Mouse (Mus musculus) heart, embryonic 13.5 days (tissue): ENCODE data around the gene Lrrc36. TPM values are rescaled to one million over a fixed set of nuclear protein-coding genes. Genes with fewer than 3 reads are reported as not detected.

ENCODE experiments used
- ATAC-seq: fragments of 200-750 bp; cut with Nextera tagmentation; 2 replicates; pipeline ENCODE4 v1.8.0; 2017; ENCODE audit warnings: moderate TSS enrichment; ENCODE audit not compliant: insufficient number of reproducible peaks, low FRiP score, low TSS enrichment; ENCODE audit errors: extremely low read depth
- H3K27ac ChIP-seq: fragments of 300-500 bp; sonication (generic); replicated peaks from 2 replicates; pipeline ENCODE4 v1.5.1; 2015; ENCODE audit warnings: moderate library complexity, mild to moderate bottlenecking, inconsistent platforms
- H3K27me3 ChIP-seq: fragments of 300-500 bp; sonication (generic); replicated peaks from 2 replicates; pipeline ENCODE4 v1.6.1; 2015; ENCODE audit warnings: mild to moderate bottlenecking, inconsistent platforms
- H3K36me3 ChIP-seq: fragments of 300-500 bp; sonication (generic); 2 replicates; pipeline ENCODE4 v1.6.1; 2015; ENCODE audit warnings: mild to moderate bottlenecking, inconsistent platforms
- H3K4me1 ChIP-seq: fragments of 300-500 bp; sonication (generic); 2 replicates; pipeline ENCODE4 v1.6.1; 2015; ENCODE audit warnings: inconsistent platforms
- H3K4me2 ChIP-seq: fragments of 300-500 bp; sonication (generic); 2 replicates; pipeline ENCODE4 v1.6.1; 2015; ENCODE audit warnings: inconsistent platforms, mild to moderate bottlenecking, moderate library complexity
- H3K4me3 ChIP-seq: fragments of 300-500 bp; sonication (generic); 2 replicates; pipeline ENCODE4 v1.5.1; 2015; ENCODE audit warnings: moderate library complexity, mild to moderate bottlenecking, inconsistent platforms
- H3K9ac ChIP-seq: fragments of 300-500 bp; sonication (generic); 2 replicates; pipeline ENCODE4 v1.6.1; 2015; ENCODE audit warnings: inconsistent platforms, mild to moderate bottlenecking, moderate library complexity
- H3K9me3 ChIP-seq: fragments of 300-500 bp; sonication (generic); 2 replicates; pipeline ENCODE4 v1.6.1; 2016; ENCODE audit warnings: inconsistent platforms
- WGBS: fragments of 180-500 bp; shearing (Covaris S2); methylation state at CpG from one replicate; pipeline ENCODE4 v1.1.7; 2015; ENCODE audit warnings: mixed read lengths; 5-methylcytosine and 5-hydroxymethylcytosine counted together
- polyA plus RNA-seq: library from polyadenylated mRNA; unstranded; fragments of >200 nt; fragmentation: Nextera tagmentation; extraction: Ambion mirVana; gene quantifications from 2 replicates; pipeline ENCODE4 v1.2.1, GENCODE M21; 2015

The Lrrc36 gene
- polyA plus RNA-seq, 1 experiment from 2014 or later, result 0.08 TPM

- H3K9ac ChIP-seq, result peak overlapping the region; percentile 45
- 18% methylated on average over 5 of the region's 5 CpGs for WGBS
- peak overlapping the region; percentile 26; the same call in 1 of the 2 replicates for H3K27ac ChIP-seq
Measured at GRCm38 (mm10) chr8:105474680-105475079, 61.3 kb downstream of the Lrrc36 start.

GRCm38 (mm10) chr8:105475254-105475653 is 61.9 kb downstream of the Lrrc36 start:
- ATAC-seq, result no peak
- H3K4me1 ChIP-seq, result peaks cover 73% of the 10 kb centered on the region
- H3K9me3 ChIP-seq, result no peaks in the 10 kb centered on the region
- no peak overlapping the region for H3K4me2 ChIP-seq
- H3K4me3 ChIP-seq, result no peak overlapping the region
- peaks cover 38% of the 10 kb centered on the region for H3K27me3 ChIP-seq
- no peak overlapping the region for H3K27ac ChIP-seq
- peak overlapping the region; percentile 45 for H3K9ac ChIP-seq
- 68% methylated on average over 4 of the region's 4 CpGs for WGBS
- H3K36me3 ChIP-seq, result peaks cover 14% of the 10 kb centered on the region

More at GRCm38 (mm10) chr8:105474680-105475079, 61.3 kb downstream of the Lrrc36 start:
- ATAC-seq, result no peak
- peaks cover 42% of the 10 kb centered on the region for H3K27me3 ChIP-seq
- H3K9me3 ChIP-seq, result no peaks in the 10 kb centered on the region
- no peak overlapping the region for H3K4me3 ChIP-seq
- H3K4me1 ChIP-seq, result peaks cover 75% of the 10 kb centered on the region
- no peak overlapping the region for H3K4me2 ChIP-seq
- H3K36me3 ChIP-seq, result peaks cover 14% of the 10 kb centered on the region

- Histone ChIP-seq H3K4me2 (no peak overlapping the region), H3K36me3 (peaks cover 14% of the 10 kb centered on the region), H3K9me3 (no peaks in the 10 kb centered on the region), H3K27ac (no peak overlapping the region), H3K9ac (no peak overlapping the region), H3K4me1 (peaks cover 73% of the 10 kb centered on the region), H3K27me3 (peaks cover 33% of the 10 kb centered on the region), H3K4me3 (no peak overlapping the region)
- no peak for ATAC-seq
- 91% methylated on average over 8 of the region's 8 CpGs for WGBS
Measured at GRCm38 (mm10) chr8:105475742-105476141, 62.4 kb downstream of the Lrrc36 start.

- Histone ChIP-seq H3K27ac (no peak overlapping the region), H3K4me1 (peaks cover 74% of the 10 kb centered on the region), H3K27me3 (peaks cover 33% of the 10 kb centered on the region), H3K9me3 (no peaks in the 10 kb centered on the region), H3K4me3 (no peak overlapping the region), H3K36me3 (peaks cover 14% of the 10 kb centered on the region), H3K9ac (no peak overlapping the region), H3K4me2 (no peak overlapping the region)
- 79% methylated on average over 7 of the region's 7 CpGs for WGBS
- no peak for ATAC-seq
Measured at GRCm38 (mm10) chr8:105476161-105476560, 62.8 kb downstream of the Lrrc36 start.

GRCm38 (mm10) chr8:105476628-105477413 is 63.5 kb downstream of the Lrrc36 start:
- peaks cover 18% of the 10 kb centered on the region for H3K36me3 ChIP-seq
- ATAC-seq, result no peak
- H3K4me1 ChIP-seq, result peaks cover 75% of the 10 kb centered on the region
- no peaks in the 10 kb centered on the region for H3K9me3 ChIP-seq
- H3K9ac ChIP-seq, result peak overlapping the region; percentile 41; the same call in 1 of the 2 replicates
- no peak overlapping the region for H3K4me3 ChIP-seq
- 43% methylated on average over 25 of the region's 25 CpGs for WGBS
- H3K27ac ChIP-seq, result peak overlapping the region; percentile 34; the same call in 1 of the 2 replicates
- 0 out of 2 replicates have a peak overlapping the region, but pooled peaks have one; percentile 19 for H3K4me2 ChIP-seq
- H3K27me3 ChIP-seq, result peaks cover 32% of the 10 kb centered on the region

- H3K27me3 ChIP-seq, result peaks cover 22% of the 10 kb centered on the region
- H3K4me2 ChIP-seq, result no peak overlapping the region
- no peak overlapping the region for H3K4me3 ChIP-seq
- peak overlapping the region; percentile 34 for H3K27ac ChIP-seq
- no peak overlapping the region for H3K9ac ChIP-seq
- no peak for ATAC-seq
- peaks cover 65% of the 10 kb centered on the region for H3K4me1 ChIP-seq
- no peaks in the 10 kb centered on the region for H3K9me3 ChIP-seq
- peaks cover 23% of the 10 kb centered on the region for H3K36me3 ChIP-seq
- WGBS, result 31% methylated on average over 3 of the region's 3 CpGs
Measured at GRCm38 (mm10) chr8:105477792-105478191, 64.4 kb downstream of the Lrrc36 start.

- 23% methylated on average over 2 of the region's 2 CpGs for WGBS
- no peaks in the 10 kb centered on the region for H3K9me3 ChIP-seq
- H3K4me2 ChIP-seq, result no peak overlapping the region
- no peak for ATAC-seq
- peaks cover 3% of the 10 kb centered on the region; the same call in 1 of the 2 replicates for H3K27me3 ChIP-seq
- peaks cover 21% of the 10 kb centered on the region for H3K36me3 ChIP-seq
- H3K9ac ChIP-seq, result peak overlapping the region; percentile 50; the same call in 1 of the 2 replicates
- peak overlapping the region; percentile 67 for H3K27ac ChIP-seq
- H3K4me1 ChIP-seq, result peaks cover 42% of the 10 kb centered on the region
- no peak overlapping the region for H3K4me3 ChIP-seq
Measured at GRCm38 (mm10) chr8:105481013-105481412, 67.6 kb downstream of the Lrrc36 start.

- no peak for ATAC-seq
- H3K9ac ChIP-seq, result peak overlapping the region; percentile 50; the same call in 1 of the 2 replicates
- H3K36me3 ChIP-seq, result peaks cover 20% of the 10 kb centered on the region
- no peak overlapping the region for H3K4me2 ChIP-seq
- H3K4me1 ChIP-seq, result peaks cover 42% of the 10 kb centered on the region
- peak overlapping the region; percentile 67 for H3K27ac ChIP-seq
- no peaks in the 10 kb centered on the region for H3K9me3 ChIP-seq
- 76% methylated on average over 6 of the region's 6 CpGs for WGBS
- no peaks in the 10 kb centered on the region for H3K27me3 ChIP-seq
- no peak overlapping the region for H3K4me3 ChIP-seq
Measured at GRCm38 (mm10) chr8:105481453-105481852, 68.1 kb downstream of the Lrrc36 start.

GRCm38 (mm10) chr8:105482123-105482522 is 68.8 kb downstream of the Lrrc36 start:
- WGBS, result 73% methylated on average over 8 of the region's 8 CpGs
- Histone ChIP-seq H3K9ac (no peak overlapping the region), H3K9me3 (no peaks in the 10 kb centered on the region), H3K4me3 (no peak overlapping the region), H3K4me1 (peaks cover 36% of the 10 kb centered on the region), H3K27me3 (no peaks in the 10 kb centered on the region), H3K4me2 (no peak overlapping the region), H3K36me3 (peaks cover 20% of the 10 kb centered on the region), H3K27ac (no peak overlapping the region)
- ATAC-seq, result no peak

GRCm38 (mm10) chr8:105483212-105484029 is 70.0 kb downstream of the Lrrc36 start:
- peaks cover 23% of the 10 kb centered on the region for H3K4me1 ChIP-seq
- H3K27ac ChIP-seq, result no peak overlapping the region
- ATAC-seq, result no peak
- H3K4me3 ChIP-seq, result no peak overlapping the region
- peaks cover 19% of the 10 kb centered on the region for H3K36me3 ChIP-seq
- H3K4me2 ChIP-seq, result no peak overlapping the region
- H3K9me3 ChIP-seq, result no peaks in the 10 kb centered on the region
- no peak overlapping the region for H3K9ac ChIP-seq
- 37% methylated on average over 14 of the region's 14 CpGs for WGBS
- H3K27me3 ChIP-seq, result no peaks in the 10 kb centered on the region

- peaks cover 16% of the 10 kb centered on the region for H3K36me3 ChIP-seq
- H3K27me3 ChIP-seq, result no peaks in the 10 kb centered on the region
- H3K4me1 ChIP-seq, result peaks cover 20% of the 10 kb centered on the region
- H3K4me3 ChIP-seq, result no peak overlapping the region
- no peak overlapping the region for H3K4me2 ChIP-seq
- H3K9ac ChIP-seq, result no peak overlapping the region
- no peak overlapping the region for H3K27ac ChIP-seq
- ATAC-seq, result no peak
- 53% methylated on average over 3 of the region's 3 CpGs for WGBS
- no peaks in the 10 kb centered on the region for H3K9me3 ChIP-seq
Measured at GRCm38 (mm10) chr8:105484030-105484368, 70.6 kb downstream of the Lrrc36 start.
